Mouse (Mus musculus) liver, adult 2 months (tissue): ENCODE measurements around the gene Fam43a.

Experiments used
- CTCF ChIP-seq: fragments of 200-500 bp; IDR thresholded peaks from 2 replicates; pipeline ENCODE4 v1.5.1; 2011; ENCODE audit warnings: low read depth, low read length, control low read depth
- POLR2A ChIP-seq: fragments of 200-500 bp; IDR thresholded peaks from 2 replicates; pipeline ENCODE4 v1.6.1; 2011; ENCODE audit warnings: low read length, control low read depth; ENCODE audit not compliant: insufficient read depth; ENCODE audit errors: extremely low read depth

GRCm38 (mm10) chr16:30644981-30645380 lies 45.5 kb downstream of the Fam43a start:
- TF ChIP-seq CTCF, result no peak
- no peak for TF ChIP-seq POLR2A
